Mouse (Mus musculus) megakaryocyte-erythroid progenitor cell, adult 5-6 weeks (primary cell): ENCODE results near the gene Tbc1d20. TPM values are rescaled to one million over a fixed set of nuclear protein-coding genes. Genes with fewer than 3 reads are reported as not detected.
"Not testable (repeated sequence)": the region's sequence is repeated elsewhere in the genome, so short reads cannot be mapped to it uniquely, and the experiment has no call there.

Source experiments
- ATAC-seq: replicated peaks from 2 replicates; pipeline ENCODE4 v1.8.0; 2016; ENCODE audit warnings: mild to moderate bottlenecking, inconsistent platforms; ENCODE audit not compliant: severe bottlenecking, poor library complexity, low FRiP score, low TSS enrichment
- total RNA-seq, 2 experiments: library from RNA; stranded (forward) in 1 of 2; stranded (reverse) in 1 of 2; fragments of 200-1000, 215-1000 nt in 1 of 2; fragments of >200 nt in 1 of 2; fragmentation: Nextera tagmentation in 1 of 2; gene quantifications; 2 replicates each; pipeline ENCODE4 v1.2.3; 2014 to 2017

The Tbc1d20 gene
- total RNA-seq, 2 experiments from 2014 or later: 11.7 to 23.5 TPM

- ATAC-seq: peak; percentile 15; the same call in 1 of the 2 replicates
Observed at GRCm38 (mm10) chr2:152347722-152348121, 54.1 kb downstream of the Tbc1d20 start.

GRCm38 (mm10) chr2:152349205-152349604 is 55.6 kb downstream of the Tbc1d20 start:
- no peak for ATAC-seq

- no peak for ATAC-seq
Observed at GRCm38 (mm10) chr2:152349842-152350540, 56.4 kb downstream of the Tbc1d20 start.

DNA sequence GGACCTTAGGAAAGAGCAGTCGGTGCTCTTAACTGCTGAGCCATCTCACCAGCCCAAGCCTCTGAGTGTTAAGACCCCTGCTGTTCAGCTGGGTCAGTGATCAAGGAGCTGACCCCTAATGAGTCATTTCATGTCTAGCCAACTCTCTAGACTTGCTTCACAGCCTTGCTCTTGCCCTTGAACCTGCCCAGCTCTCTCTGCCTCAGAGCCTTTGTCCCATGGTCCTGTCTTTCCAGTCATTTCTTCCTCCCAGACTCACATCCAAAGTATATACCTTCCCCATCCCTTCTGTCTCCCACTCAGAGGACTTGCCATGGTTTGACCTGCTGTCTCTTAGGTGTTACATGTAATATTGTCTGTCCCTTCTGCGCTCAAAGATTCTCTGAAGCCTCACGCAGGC is 63.6 kb downstream of the Tbc1d20 start:
- no peak for ATAC-seq

GRCm38 (mm10) chr2:152358977-152359376 is 65.3 kb downstream of the Tbc1d20 start:
- not testable (repeated sequence) for ATAC-seq

- ATAC-seq: 0 out of 2 replicates have a peak, but pooled peaks have one; percentile 19
Observed at GRCm38 (mm10) chr2:152359616-152360015, 66.0 kb downstream of the Tbc1d20 start.

DNA sequence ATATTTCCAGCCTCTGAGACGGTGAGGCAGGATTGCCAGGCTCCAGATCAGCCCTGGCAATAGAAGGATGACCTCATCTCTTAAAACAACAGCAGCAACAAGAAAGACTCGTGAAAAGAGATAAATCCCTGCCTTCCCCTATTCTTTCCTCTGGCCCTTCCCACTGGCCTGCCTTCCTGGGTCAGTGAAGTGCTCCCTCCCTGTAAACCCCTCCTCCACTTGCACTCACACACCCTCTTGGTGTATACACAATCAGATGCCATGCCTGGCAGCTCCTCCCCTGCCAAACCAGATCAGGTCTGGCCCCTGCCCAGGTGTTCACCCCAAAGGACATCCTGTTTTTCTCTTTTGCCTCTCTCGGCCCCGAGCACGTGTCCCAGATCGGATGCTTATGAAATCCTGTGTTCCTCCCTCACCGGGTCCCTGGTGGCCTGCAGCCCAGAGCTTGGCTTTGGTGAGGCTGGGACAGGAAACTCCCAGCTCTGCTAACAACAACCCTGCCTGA is 66.7 kb downstream of the Tbc1d20 start:
- no peak for ATAC-seq

DNA sequence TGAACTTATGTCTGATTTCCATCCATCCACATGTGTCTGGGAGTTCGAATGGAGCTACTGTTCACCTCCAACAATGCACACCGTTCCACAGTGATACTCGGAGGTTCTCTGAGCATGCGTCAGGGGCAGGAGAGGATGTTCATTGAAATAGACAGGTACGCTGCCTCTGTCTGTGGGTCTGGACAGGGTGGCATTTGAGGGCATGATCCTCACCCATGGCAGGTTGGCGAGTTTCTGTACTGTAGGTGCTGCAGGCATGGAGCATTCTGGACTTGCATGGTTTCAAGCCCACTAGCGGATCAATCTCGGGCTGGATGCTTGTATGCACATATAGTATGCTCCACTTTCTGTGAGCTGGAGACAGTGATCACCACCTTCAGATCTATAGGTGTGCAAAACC is 67.6 kb downstream of the Tbc1d20 start:
- ATAC-seq: no peak

Other genes with a start within 250 kb of the Tbc1d20 start
- not detected in 2 replicates for gene Scrt2, start 212.3 kb upstream of the Tbc1d20 start, total RNA-seq (2014; fragmentation: Nextera tagmentation)
- gene Scrt2, start 212.3 kb upstream of the Tbc1d20 start, total RNA-seq (2017): not detected in 2 replicates
- gene Srxn1, start 188.3 kb upstream of the Tbc1d20 start, total RNA-seq (2014; fragmentation: Nextera tagmentation): 2.2 and 2.6 TPM in 2 replicates
- 5.8 and 14.0 TPM in 2 replicates for gene Srxn1, start 188.3 kb upstream of the Tbc1d20 start, total RNA-seq (2017)
- 1.0 TPM in 1 of 2 replicates, not detected in the other for gene Tcf15, start 150.3 kb upstream of the Tbc1d20 start, total RNA-seq (2014; fragmentation: Nextera tagmentation)
- 2.1 and 4.3 TPM in 2 replicates for gene Tcf15, start 150.3 kb upstream of the Tbc1d20 start, total RNA-seq (2017)
- gene Csnk2a1, start 67.0 kb upstream of the Tbc1d20 start, total RNA-seq (2014; fragmentation: Nextera tagmentation): 109 and 165 TPM in 2 replicates
- 158 and 161 TPM in 2 replicates for gene Csnk2a1, start 67.0 kb upstream of the Tbc1d20 start, total RNA-seq (2017)
- 120 and 125 TPM in 2 replicates for gene Rbck1, start 38.8 kb downstream of the Tbc1d20 start, total RNA-seq (2014; fragmentation: Nextera tagmentation)
- 50.3 and 57.0 TPM in 2 replicates for gene Rbck1, start 38.8 kb downstream of the Tbc1d20 start, total RNA-seq (2017)
- 1.0 TPM in 1 of 2 replicates, not detected in the other for gene Trib3, start 50.2 kb downstream of the Tbc1d20 start, total RNA-seq (2014; fragmentation: Nextera tagmentation)
- not detected in 2 replicates for gene Trib3, start 50.2 kb downstream of the Tbc1d20 start, total RNA-seq (2017)
- not detected in 2 replicates for gene Nrsn2, start 82.8 kb downstream of the Tbc1d20 start, total RNA-seq (2014; fragmentation: Nextera tagmentation)
- not detected in 2 replicates for gene Nrsn2, start 82.8 kb downstream of the Tbc1d20 start, total RNA-seq (2017)
- 22.9 and 25.1 TPM in 2 replicates for gene Sox12, start 104.2 kb downstream of the Tbc1d20 start, total RNA-seq (2014; fragmentation: Nextera tagmentation)
- 2.4 and 7.7 TPM in 2 replicates for gene Sox12, start 104.2 kb downstream of the Tbc1d20 start, total RNA-seq (2017)
- gene Zcchc3, start 121.2 kb downstream of the Tbc1d20 start, total RNA-seq (2014; fragmentation: Nextera tagmentation): 10.1 and 11.2 TPM in 2 replicates
- 6.6 and 7.8 TPM in 2 replicates for gene Zcchc3, start 121.2 kb downstream of the Tbc1d20 start, total RNA-seq (2017)
- gene 6820408C15Rik, start 121.8 kb downstream of the Tbc1d20 start, total RNA-seq (2014; fragmentation: Nextera tagmentation): not detected in 2 replicates
- gene 6820408C15Rik, start 121.8 kb downstream of the Tbc1d20 start, total RNA-seq (2017): not detected in 2 replicates
- gene Defb23, start 170.8 kb downstream of the Tbc1d20 start, total RNA-seq (2014; fragmentation: Nextera tagmentation): not detected in 2 replicates
- not detected in 2 replicates for gene Defb23, start 170.8 kb downstream of the Tbc1d20 start, total RNA-seq (2017)
- not detected in 2 replicates for gene Defb20, start 183.2 kb downstream of the Tbc1d20 start, total RNA-seq (2014; fragmentation: Nextera tagmentation)
- gene Defb20, start 183.2 kb downstream of the Tbc1d20 start, total RNA-seq (2017): not detected in 2 replicates
- gene Defb22, start 196.3 kb downstream of the Tbc1d20 start, total RNA-seq (2014; fragmentation: Nextera tagmentation): not detected in 2 replicates
- not detected in 2 replicates for gene Defb22, start 196.3 kb downstream of the Tbc1d20 start, total RNA-seq (2017)
- gene Defb26, start 217.9 kb downstream of the Tbc1d20 start, total RNA-seq (2014; fragmentation: Nextera tagmentation): not detected in 2 replicates
- gene Defb26, start 217.9 kb downstream of the Tbc1d20 start, total RNA-seq (2017): not detected in 2 replicates
- gene Defb28, start 224.4 kb downstream of the Tbc1d20 start, total RNA-seq (2014; fragmentation: Nextera tagmentation): not detected in 2 replicates
- gene Defb28, start 224.4 kb downstream of the Tbc1d20 start, total RNA-seq (2017): not detected in 2 replicates
- gene Defb29, start 246.3 kb downstream of the Tbc1d20 start, total RNA-seq (2014; fragmentation: Nextera tagmentation): not detected in 2 replicates
- not detected in 2 replicates for gene Defb29, start 246.3 kb downstream of the Tbc1d20 start, total RNA-seq (2017)